Mouse (Mus musculus): ENCODE measurements at regions not wholly inside any gene's neighbourhood (a gene's known extent, or its start where the extent isn't known, plus 50 kb on each side); places are given as distances from the start of the nearest gene placed in this dataset.

DNA sequence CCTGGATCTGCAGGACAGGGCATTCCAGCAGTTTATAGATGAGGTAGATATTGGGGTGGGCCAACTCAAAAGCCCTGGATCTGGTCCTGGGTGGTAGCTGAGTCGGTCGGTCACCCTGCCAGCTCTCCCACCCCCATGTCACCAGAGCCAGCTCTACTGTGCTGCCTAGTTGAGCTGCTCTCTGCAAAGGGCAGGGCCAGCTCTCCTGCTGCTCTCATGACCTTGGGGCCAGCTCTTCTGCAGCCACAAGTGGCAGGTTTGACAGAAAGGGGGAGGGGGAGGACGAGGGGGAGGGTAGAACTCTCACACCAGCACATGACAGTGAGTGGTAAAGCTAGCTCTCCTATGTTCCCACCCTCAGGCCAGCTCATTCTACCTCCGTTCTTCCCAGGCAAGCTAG lies 584.3 kb downstream of the Slc4a3 start:
- no peak for DNase-seq

DNA sequence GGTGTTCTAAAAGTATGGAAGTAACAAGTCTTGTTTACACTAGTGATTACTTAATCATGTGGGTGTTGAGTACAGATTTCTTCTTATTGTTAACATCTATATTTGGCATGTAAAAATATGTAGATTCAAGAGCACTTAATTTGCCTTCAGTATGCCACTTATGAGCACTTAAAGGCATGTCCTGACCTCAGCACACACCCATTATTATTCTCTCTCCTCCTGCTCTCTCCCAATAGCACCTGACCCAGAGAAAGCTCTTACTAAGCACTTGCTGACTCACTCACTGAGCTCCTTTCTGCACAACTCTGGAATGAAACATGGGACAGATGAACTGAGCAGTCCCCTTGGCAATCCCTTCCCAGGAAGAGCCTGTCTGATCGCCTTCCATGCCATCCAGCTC lies 590.7 kb downstream of the Slc4a3 start:
- no peak for DNase-seq

DNA sequence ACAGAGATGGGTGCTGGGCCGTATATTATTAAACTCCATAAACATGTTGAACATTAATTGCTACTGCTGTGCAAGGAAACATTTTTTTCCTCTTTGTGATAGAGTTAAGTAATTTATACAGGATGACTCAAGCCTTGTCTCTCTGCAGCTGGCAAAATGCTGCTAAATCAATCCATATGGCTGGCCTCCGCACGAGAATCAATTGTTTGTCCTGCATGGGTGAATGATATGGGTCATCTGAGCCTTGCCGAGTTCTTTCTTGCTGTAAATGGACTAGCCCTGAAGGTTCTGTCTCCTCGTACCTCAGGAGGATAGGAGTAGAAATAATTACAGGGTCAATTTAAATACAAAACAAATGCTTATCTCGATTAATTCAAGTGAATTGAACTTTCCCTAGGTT lies 591.6 kb downstream of the Slc4a3 start:
- DNase-seq, result no peak

DNA sequence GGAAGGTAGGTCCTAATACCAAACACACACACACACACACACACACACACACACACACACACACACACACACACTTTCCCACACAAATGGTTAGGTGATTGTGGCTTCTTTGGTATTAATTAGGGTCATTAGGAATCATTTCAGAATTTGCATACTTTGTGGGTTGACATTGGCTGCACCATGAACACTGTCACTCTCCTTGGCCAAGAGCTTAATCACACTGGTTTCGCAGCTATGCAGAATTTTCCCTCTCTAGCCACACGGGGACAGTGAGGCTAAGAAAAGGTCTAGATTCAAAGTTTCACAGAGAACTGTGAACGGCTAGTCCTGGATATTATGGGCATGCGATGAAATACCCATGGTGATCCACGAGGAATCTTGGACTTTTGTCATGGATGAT lies 597.5 kb downstream of the Slc4a3 start:
- DNase-seq, result no peak

DNA sequence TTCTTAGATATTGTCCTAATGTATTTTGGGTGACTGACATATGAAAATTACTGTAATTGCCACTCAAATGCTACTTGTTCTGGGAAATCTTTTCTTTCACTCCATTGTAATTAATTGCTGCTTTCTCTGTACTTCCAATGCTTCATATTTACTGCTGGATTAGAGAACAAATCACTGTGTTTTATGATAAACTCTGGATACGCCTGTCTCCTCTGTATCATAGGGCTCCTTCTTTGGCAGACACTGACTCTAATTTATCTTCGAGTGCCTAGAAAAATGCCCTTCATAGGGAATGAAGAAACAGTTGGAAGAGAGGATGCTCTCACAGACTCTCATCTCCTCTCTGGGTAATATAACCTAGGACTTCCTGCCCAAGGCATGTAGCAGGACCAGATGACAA lies 602.9 kb downstream of the Slc4a3 start:
- DNase-seq, result no peak

DNA sequence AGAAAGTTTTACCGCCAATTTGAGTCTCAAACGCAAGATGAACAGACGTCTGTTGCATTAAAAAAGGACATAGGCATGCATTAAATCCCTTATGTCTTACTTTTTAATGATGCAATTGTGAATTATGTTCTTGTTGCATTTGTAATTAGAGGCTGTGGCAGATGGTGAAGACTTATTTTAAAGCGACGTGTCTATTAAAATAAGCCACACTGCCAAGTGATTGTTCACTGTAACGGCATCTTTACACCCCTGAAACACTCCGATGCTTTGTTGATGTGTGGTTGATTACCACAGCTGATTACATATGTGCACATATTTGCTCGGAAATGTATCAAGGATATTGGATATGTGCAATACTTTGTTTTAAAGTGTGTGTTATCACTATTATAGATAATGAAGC lies 610.2 kb downstream of the Slc4a3 start:
- no peak for DNase-seq

DNA sequence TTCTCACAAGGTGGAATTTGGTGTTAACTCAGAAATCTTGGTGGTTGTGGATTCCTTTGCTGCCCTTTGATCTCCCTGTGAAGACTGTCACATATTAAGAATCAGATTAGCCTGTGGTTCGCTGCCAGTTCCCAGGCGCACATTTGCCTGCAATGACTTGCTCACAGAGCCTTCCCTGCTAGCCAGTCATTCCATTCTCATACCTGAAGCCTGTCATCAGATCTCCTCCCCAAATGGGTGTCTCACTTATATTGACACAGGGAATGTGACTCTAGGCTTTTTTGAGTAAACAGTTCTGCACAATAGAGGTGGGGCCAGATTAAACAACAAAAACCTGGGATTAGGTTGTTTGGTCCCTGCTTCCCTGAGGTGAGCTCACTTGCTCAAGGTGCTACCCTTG lies 621.4 kb downstream of the Slc4a3 start:
- DNase-seq, result no peak

DNA sequence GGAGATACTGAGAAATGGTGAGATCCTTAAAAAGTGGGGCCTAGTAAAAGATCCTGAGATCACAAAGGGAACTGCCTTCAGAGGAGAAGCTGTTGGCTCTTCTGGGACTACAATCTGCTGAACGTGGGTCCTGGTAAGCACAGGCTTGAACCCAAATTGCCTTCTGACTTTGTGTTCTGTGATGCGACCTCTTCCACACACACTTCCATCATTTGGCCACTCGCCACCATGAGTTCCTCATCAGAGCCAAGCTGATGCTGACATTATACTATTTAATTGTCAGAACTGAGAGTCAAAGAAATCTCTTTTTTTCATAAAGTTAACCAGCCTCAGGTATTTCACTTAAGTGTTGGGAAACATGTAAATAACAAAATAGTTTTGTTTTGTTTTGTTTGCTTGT lies 635.1 kb downstream of the Slc4a3 start:
- no peak for DNase-seq

DNA sequence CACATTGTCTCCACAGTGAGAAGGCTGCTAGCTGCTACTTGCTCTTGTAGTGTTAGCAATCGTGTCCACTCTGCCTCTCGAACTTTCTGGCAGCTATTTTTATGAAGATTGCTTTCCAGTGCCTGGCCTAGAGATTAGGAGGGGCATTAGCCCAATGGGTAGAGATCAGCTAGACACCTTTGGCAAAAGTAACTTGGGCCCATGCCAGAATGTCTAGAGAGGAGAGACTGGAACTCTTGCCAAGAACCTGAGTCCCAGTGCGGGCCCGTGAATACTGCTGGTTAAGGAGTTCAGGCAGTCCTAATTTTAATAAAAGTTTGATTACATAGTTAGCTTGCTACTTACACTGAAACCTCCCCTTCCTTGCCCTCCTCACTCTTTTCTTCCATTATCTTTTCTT lies 648.8 kb downstream of the Slc4a3 start:
- DNase-seq, result no peak

DNA sequence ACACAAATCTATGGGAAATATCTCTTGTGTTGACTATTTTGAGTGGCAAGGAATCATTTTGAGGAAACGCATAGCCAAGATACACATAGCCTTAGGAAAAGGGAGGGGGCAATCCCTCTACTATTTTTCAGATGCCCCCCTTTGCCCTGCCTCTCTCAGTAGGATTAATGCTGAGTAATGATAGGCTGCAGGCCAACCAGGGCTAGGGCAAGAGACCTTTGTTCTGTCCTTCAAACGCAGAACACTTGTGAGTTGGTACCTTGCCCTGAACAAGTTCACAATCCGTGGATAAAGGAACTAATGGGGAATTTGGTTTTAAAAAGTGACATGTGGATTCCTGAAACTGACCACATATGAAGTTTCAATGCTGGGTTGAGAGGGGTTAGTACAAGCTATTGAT lies 651.6 kb downstream of the Slc4a3 start:
- DNase-seq, result no peak

DNA sequence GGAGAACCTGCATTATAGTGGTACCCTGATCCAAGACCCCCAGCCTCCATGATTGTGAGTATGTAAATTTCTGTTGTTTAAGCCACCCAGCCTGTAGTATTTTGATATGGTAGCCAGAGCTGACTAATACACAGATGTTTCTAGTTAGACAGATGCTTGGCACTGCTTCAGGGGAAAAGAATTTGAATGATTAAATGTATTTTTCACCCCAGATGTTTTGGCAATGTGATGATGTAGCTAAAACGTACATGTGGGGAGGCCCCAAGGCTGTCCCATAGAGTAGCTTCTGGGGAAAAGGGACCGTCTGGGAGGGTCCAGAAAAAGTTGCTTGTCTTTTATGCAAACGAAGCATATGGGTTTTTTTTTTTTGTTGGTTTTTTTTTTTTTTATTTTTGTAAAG lies 654.8 kb downstream of the Slc4a3 start:
- no peak for DNase-seq

DNA sequence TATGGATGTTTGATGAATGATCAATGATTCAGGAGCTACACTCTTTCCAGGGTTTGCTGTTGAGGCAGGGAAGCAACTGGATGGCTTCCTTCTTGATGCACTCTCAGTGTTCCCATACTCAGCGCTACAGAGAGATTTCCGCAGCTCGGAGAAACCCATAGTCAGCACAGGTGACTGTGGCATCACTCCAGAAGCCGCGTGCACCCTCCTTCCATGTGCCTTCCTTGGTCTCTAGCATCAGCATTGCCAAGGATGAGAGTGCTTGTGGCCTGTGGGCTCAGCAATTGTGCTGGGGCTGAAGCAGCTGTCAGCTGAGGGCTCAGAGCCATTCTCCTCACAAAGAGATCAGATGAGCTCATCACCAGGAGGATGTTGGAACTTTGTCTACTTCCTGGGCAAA lies 666.4 kb downstream of the Slc4a3 start:
- DNase-seq, result no peak

DNA sequence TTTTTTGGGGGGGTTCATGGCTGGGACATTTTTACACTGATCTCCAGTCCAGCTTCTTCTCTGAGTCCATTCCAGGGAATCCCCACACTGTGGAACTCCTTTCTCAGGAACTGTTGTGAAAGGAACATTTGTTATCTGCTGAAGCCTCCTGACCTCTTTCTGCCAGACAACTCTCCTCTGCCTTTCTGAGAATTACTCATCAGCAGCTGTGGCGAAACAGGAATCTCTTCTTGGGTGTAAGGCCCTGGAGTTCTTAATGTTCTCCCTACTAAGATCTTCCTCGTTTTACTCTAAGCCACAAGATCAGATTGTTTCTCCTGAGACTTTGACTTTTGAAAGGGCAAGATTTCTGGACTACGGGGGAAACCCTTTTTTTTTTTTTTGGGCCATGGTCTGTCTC lies 698.7 kb downstream of the Slc4a3 start:
- no peak for DNase-seq

DNA sequence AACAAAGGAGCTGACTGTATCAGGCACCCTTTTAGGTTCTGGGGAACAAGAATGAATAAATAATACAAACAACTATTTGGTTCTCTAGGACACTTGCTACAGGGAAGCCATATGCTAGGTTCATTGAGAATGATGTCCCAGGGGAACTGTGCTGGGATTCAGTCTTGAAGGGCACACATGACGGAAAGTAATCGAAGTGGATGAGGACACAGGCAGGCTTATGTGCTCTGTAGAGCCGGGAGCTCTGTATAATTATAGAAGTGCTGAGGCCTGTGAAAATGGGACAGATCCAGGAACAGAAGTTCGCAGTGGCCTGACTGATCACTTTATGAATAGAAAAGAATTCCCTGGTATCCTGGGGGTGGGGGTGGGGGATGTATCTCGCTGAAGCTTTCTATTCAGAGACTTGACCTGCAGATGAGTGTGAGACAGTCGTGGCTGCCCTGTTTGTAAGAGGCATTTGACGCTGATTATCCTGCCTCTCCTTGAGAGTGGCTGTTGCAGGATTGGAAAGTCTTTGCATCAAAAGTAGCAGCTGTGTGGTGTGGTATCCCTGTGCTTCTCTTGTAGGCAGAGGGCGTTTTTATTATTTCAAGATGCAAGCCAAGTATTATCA lies 700.2 kb downstream of the Slc4a3 start:
- no peak for DNase-seq

DNA sequence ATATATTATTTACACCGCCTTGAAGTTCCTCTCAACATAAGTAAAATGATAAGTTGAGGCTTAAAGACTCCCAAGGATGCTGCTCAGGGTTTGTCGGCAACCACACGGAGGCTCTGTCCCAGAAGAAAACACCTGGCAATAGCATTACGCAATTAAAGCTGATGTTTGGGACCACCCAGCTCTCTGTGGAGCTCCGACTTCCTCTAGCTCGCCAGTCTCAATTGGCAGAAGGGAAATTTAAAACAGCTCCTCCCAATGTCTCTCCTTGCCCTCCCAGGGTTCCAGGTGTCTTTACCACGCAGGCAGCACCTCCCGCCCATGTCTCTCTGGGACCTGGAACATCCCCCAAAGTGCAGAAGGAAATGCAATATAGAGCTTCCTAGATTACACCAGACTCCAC lies 701.1 kb downstream of the Slc4a3 start:
- no peak for DNase-seq

DNA sequence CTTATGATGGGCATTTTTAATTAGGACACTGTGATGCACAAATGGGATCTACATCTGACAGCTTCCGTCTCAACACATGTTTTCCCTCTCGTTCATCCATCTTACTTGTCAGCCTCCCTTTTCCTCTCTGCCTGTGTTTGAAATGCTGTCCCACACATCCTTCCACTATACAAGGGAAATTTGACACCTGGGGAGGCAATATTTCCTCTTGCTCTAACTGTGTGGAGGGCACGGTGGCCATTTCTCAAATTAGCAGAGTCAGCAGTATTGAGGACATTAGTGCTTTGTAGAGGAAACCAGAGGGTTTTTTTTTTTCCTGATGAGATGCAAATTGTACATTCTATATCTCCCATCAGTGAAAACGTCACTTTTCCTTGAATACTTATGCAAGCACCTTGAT lies 712.2 kb downstream of the Slc4a3 start:
- DNase-seq, result no peak

DNA sequence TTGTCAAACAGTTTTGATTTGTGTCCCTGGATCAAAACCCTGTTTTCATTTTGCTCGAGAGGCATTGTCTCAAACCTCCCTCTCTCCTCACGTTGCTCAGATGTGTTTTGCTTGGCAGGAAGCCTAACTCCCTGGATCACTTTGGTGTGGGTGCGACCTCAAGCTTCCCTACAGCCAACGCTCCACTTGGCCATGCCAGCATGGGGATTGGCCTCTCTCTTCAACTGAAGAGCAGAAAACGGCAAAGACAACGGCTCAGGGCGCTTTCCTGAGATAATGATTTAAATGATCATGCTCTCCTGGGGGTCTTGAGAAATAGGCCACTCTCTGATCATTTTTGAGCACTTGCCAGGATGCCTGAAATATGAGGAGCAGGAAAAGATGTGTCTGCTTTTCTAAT lies 730.1 kb downstream of the Slc4a3 start:
- DNase-seq, result no peak

DNA sequence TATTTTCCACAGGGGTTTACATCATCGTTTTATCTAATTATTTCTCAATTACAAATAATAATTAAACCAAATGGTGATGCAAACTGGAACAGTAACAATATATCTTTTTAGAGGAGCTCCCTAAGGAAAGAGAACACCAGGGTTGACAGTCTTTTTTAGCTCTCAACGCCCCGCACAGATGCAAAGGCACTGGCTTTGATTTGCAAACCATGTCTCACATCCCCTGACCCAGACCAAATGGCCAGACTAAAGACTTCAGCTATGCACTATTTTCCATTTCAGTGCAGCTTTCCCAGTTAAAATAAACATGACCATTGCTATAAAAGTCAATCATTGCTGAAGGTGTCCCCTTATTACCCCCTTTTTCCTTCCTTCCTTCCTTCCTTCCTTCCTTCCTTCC lies 730.6 kb downstream of the Slc4a3 start:
- DNase-seq, result no peak

DNA sequence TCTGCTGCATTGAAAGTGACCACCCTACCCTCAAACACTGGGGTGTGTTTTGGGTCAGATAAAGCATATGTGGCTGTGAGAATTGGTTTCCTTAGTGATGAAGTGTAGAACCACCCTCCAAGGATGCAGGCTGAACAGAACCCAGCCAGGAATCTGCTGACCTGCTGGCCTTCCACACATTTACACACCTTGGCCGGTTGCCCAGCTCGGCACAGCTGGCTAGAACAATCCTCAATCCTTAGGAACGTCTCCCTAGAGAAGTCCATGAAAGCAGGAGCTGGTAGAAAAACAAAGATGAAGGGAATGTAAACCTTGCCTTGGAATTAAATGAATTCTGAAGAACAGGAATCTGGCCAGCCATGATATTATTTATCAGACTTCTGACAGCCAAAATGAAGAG lies 737.3 kb downstream of the Slc4a3 start:
- no peak for DNase-seq

DNA sequence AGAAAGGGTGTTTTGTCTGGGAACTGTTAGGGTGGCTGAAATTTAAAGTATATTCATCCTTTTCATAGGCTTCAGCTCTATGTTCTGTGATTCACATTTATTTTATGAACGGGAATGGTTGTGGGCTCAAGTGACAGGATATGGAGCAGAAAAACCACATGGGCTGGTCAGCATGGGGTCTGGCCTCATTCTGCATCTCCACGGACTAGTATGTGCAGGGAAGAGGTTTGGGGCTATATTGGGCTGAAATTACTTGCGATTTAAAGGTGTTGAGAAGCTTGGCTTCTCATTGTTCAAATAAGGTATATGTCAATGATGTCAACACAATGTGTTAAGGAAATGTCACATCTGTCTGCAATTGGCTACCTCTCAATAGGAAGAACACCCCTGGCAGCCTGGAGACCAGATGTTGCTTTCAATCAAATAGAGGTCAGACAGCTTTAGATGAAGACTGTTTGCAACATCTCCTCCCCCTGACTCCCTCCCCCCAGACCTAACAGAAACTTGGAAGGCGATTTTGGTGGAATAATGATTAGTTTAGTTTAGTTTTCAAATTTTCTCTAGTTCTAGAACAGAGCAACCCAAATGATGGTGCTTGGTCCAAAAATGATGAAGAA lies 777.0 kb downstream of the Slc4a3 start:
- DNase-seq, result no peak

DNA sequence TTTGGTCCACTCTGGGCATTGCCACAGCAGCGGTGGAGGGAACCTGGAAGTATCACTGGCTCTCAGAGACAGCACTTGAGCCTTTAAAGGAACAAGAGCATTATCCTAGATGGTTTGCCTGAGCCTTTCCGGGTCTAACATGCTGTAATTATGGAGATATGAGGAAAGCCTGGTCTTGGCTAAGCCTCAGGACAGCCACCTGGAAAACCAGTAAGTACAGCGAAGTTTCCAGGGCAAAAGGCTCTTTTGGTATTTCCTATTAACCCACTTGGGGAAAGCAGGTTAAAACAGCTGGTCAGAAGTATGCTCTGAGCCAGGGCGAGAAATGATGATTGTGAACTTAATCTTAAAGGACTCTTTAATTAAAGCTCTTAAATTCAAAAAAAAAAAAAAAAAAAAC lies 777.5 kb downstream of the Slc4a3 start:
- no peak for DNase-seq

DNA sequence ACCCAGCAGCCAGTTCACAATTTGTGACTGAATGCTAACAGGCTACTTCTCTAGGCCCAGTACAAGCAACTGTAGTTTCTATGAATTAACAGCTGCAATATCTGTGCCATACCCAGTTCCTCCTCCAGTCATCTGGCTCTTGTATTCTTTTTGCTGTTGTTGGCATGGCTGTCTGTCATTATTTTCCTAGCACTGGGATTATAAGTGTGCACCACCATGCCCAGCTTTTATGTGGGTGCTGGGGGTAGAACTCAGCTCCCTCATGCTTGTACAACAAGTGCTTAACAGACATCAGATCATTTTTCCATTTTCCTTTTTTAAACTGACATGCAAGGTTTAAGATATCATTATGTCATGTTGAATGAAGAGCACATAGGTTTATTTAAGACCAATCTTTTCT lies 789.9 kb downstream of the Slc4a3 start:
- no peak for DNase-seq

DNA sequence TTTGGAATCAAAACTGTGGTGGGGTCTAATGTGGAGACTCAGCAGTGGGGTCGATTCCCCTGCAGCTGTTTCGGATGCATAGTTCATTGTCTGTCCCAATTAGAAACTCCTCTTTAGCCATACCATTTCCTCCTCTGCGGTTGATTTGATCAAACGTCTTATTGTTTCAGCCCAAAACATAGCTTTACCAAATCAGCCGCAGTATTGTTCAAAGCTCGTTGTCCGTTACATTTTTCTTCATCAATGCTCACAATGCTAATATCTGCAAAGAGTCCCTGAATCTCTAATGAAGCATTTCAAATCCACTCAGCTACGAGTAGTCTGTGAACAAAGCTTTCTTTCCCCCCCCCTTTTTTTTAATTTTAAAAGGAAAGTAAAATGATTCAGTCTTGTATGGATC lies 816.0 kb downstream of the Slc4a3 start:
- no peak for DNase-seq

DNA sequence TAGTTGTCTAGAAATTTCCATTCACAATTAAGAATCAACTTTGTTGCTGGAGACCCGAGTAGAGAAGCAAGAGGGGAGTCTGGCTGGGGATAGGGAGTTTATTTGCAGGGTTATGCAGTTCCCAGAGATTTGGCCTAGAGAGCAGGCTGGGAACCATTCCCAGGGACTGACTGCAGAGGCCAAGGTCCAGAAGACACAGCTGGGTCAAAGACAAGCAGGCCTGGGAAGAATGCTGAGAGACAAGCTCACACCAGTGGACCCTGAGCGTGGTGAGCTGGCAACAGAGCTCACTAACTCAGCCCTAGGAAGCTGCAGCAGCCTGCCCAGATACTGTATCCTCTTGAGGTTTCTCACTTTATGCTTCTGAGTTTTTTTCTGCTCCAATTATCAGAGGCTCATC lies 827.9 kb downstream of the Slc4a3 start:
- no peak for DNase-seq

DNA sequence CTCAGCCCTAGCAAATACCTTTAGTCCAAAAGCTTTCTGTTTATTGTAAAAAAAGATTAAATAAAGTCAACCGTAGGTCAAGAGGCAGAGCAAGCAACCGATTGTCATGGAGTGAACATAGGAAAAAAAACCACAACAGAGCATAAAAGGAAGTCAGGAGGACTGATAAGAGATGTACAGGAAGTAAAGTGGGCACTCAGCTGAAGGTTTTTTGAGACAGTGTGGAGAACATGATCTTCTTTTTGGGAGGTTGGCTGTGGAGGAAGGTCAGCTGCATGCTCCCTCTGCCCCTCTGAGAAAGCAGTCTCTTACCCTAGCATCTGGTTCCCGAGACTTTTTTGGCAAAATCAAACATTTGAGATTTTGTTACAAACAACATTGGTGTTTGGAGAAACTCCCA lies 832.1 kb downstream of the Slc4a3 start:
- no peak for DNase-seq

DNA sequence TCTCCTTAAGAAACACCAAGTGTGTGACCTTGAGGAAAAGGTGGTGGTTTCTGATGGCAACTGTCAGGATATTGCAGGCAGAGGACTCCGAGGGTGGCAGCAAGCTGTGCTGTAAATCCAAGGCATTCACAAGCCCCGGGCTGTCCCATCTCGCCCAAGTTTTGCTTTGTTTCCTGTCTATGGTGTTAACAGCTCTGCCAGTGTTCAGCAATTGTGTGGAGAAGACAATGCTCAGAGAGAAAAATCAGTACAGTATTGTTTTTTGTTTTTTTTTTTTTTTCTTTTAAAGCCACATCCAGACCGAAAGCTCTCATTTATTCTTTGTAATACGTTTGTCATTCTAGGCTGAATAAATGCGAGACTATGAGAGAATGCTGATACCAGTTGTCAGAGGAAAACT lies 846.5 kb downstream of the Slc4a3 start:
- DNase-seq, result no peak
